ENCODE assay signal across 33 mouse cellular contexts in genomic region chr2:128085481-128085880, GRCm38 (mm10). TPM values are rescaled to one million over a fixed set of nuclear protein-coding genes. Genes with fewer than 3 reads are reported as not detected.
DNase-seq lines count a peak whose midpoint lies in the region; ATAC-seq and TF ChIP-seq lines count a peak whose summit lies in the region.
"Had no signal": no experiment of that assay in that cellular context is flagged by ENCODE, and none has a peak within 500 bp of the region (broad histone marks: within the 10 kb centered on the region; RNA-seq: fewer than 3 reads in every experiment).

No protein-coding gene starts in this region.

- no peak for TF ChIP-seq CTCF in MEL (IDR thresholded peaks at IDR 0.05 in 2 of 3, conservative IDR thresholded peaks at IDR 0.05 in 1 of 3; ENCODE audit: control insufficient read depth in 1 of 3, insufficient read depth in 1 of 3, low read depth in 2 of 3, low read length in 3 of 3, poor library complexity in 1 of 3, severe bottlenecking in 1 of 3)
- TF ChIP-seq CTCF in liver, postnatal 0 days (IDR thresholded peaks at IDR 0.05; ENCODE audit: low read depth), result no peak
- TF ChIP-seq CTCF in forebrain, postnatal 0 days (IDR thresholded peaks at IDR 0.05; ENCODE audit: low read depth), result no peak

- H3K27me3 ChIP-seq in MEL (ENCODE audit: control insufficient read depth in 1 of 2, insufficient read depth in 2 of 2, low read length in 2 of 2), result no peaks in the 10 kb centered on the region
- H3K27me3 ChIP-seq in liver, postnatal 0 days (ENCODE audit: insufficient read depth, low read length), result no peaks in the 10 kb centered on the region
- H3K27me3 ChIP-seq in forebrain, postnatal 0 days (ENCODE audit: insufficient read depth, low read length), result no peaks in the 10 kb centered on the region
- H3K27me3 ChIP-seq: CH12.LX; embryonic facial prominence, embryonic 13.5 days; forebrain, embryonic 15.5 days; heart, embryonic 13.5 days; hindbrain, embryonic 15.5 days; lung, embryonic 15.5 days; midbrain, embryonic 15.5 days; neural tube, embryonic 15.5 days had no signal

- no peak overlapping the region for H3K4me2 ChIP-seq in liver, postnatal 0 days (ENCODE audit: low read depth, low read length)
- no peak overlapping the region for H3K4me2 ChIP-seq in forebrain, postnatal 0 days (ENCODE audit: low read depth)
- H3K4me2 ChIP-seq: embryonic facial prominence, embryonic 13.5 days; forebrain, embryonic 15.5 days; hindbrain, embryonic 15.5 days; lung, embryonic 15.5 days; midbrain, embryonic 15.5 days; neural tube, embryonic 15.5 days had no signal

- no peak for TF ChIP-seq RAD21 in MEL (IDR thresholded peaks at IDR 0.05; ENCODE audit: low read depth, low read length)

- TF ChIP-seq EP300 in MEL (IDR thresholded peaks at IDR 0.05; ENCODE audit: low read depth in 1 of 2, low read length in 2 of 2), result peak; percentile 97 to 98
- TF ChIP-seq EP300 in liver, postnatal 0 days (IDR thresholded peaks at IDR 0.05; ENCODE audit: low read depth), result peak; percentile 48; the same call in 1 of the 2 replicates

- H3K36me3 ChIP-seq in MEL (ENCODE audit: control insufficient read depth in 1 of 2, insufficient read depth in 2 of 2, low read length in 2 of 2), result peaks cover 0 to 37% of the 10 kb centered on the region in 2 experiments; a peak in 2 of 4 replicates
- H3K36me3 ChIP-seq in liver, postnatal 0 days (replicated peaks; ENCODE audit: insufficient read depth, low read length), result no peaks in the 10 kb centered on the region
- H3K36me3 ChIP-seq in forebrain, postnatal 0 days (ENCODE audit: insufficient read depth), result no peaks in the 10 kb centered on the region
- H3K36me3 ChIP-seq: embryonic facial prominence, embryonic 13.5 days; forebrain, embryonic 10.5 days; forebrain, embryonic 15.5 days; heart, embryonic 13.5 days; hindbrain, embryonic 10.5 days; hindbrain, embryonic 15.5 days; lung, embryonic 15.5 days; midbrain, embryonic 10.5 days; midbrain, embryonic 15.5 days; neural tube, embryonic 15.5 days had no signal

- H3K4me1 ChIP-seq in MEL (ENCODE audit: control insufficient read depth in 1 of 2, insufficient read depth in 2 of 2, low read length in 2 of 2), result peaks cover 24 to 26% of the 10 kb centered on the region in 2 experiments
- H3K4me1 ChIP-seq in liver, postnatal 0 days (ENCODE audit: insufficient read depth), result peaks cover 10% of the 10 kb centered on the region; the same call in 1 of the 2 replicates
- H3K4me1 ChIP-seq in forebrain, postnatal 0 days (ENCODE audit: insufficient read depth), result no peaks in the 10 kb centered on the region
- H3K4me1 ChIP-seq: embryonic facial prominence, embryonic 13.5 days; forebrain, embryonic 15.5 days; hindbrain, embryonic 15.5 days; lung, embryonic 15.5 days; midbrain, embryonic 15.5 days had no signal

- intact Hi-C loops in heart, postnatal 25 days (cut with DNase I), result no loop called here

- no peaks in the 10 kb centered on the region for H3K79me2 ChIP-seq in MEL (ENCODE audit: control insufficient read depth, insufficient read depth, low read length, poor library complexity)

- WGBS in liver, postnatal 0 days (ENCODE audit: insufficient replicate concordance), result 47% methylated on average over 1 of the region's 1 CpGs
- 90% methylated on average over 1 of the region's 1 CpGs for WGBS in forebrain, postnatal 0 days

- TF ChIP-seq POLR2A in MEL (IDR thresholded peaks at IDR 0.05; ENCODE audit: control insufficient read depth in 1 of 2, insufficient read depth in 1 of 2, low read depth in 1 of 2, low read length in 2 of 2, poor library complexity in 1 of 2), result no peak

- peak; percentile 38 for DNase-seq in 416B (ENCODE audit: low read depth)
- peak; percentile 87 for DNase-seq in MEL (ENCODE audit: low read depth, low spot score)
- peak; percentile 38 for DNase-seq in induced T-regulatory cell, adult 2 months (ENCODE audit: low read depth)
- no peak for DNase-seq in liver, postnatal 0 days
- no peak for DNase-seq in frontal cortex, postnatal 14 days (ENCODE audit: low spot score in 2 of 2)
- DNase-seq in heart, postnatal 25 days (ENCODE audit: low spot score), result no peak
- DNase-seq in forebrain, postnatal 0 days, result no peak
- DNase-seq: adrenal gland, postnatal 14 days; cerebellum, adult 11-12 months; cerebellum, adult 9-11 months; gastrocnemius, postnatal 14 days; heart, adult 2 months; heart, postnatal 10 days; kidney, adult 8-10 months; kidney, postnatal 10 days; lung, postnatal 36 days; retina, postnatal 1 day; right cerebral cortex, postnatal 14 days; spleen, adult 18-20 months; thymus, postnatal 14 days had no signal

- peak overlapping the region; percentile 8; the same call in 1 of the 2 replicates for H3K9ac ChIP-seq in MEL (ENCODE audit: control insufficient read depth, low read depth, low read length, poor library complexity, severe bottlenecking)
- H3K9ac ChIP-seq in liver, postnatal 0 days (replicated peaks), result no peak overlapping the region
- H3K9ac ChIP-seq in forebrain, postnatal 0 days, result no peak overlapping the region
- H3K9ac ChIP-seq: embryonic facial prominence, embryonic 13.5 days; forebrain, embryonic 15.5 days; heart, embryonic 13.5 days; hindbrain, embryonic 15.5 days; lung, embryonic 15.5 days; midbrain, embryonic 15.5 days; neural tube, embryonic 15.5 days had no signal

- ATAC-seq in liver, postnatal 0 days, result no peak
- no peak for ATAC-seq in forebrain, postnatal 0 days
- ATAC-seq: forebrain, embryonic 15.5 days; intestine, embryonic 16.5 days; midbrain, embryonic 15.5 days; Patski had no signal

- no peaks in the 10 kb centered on the region for H3K9me3 ChIP-seq in MEL (replicated peaks; ENCODE audit: insufficient read depth, low read length)
- H3K9me3 ChIP-seq in liver, postnatal 0 days (ENCODE audit: low read length), result no peaks in the 10 kb centered on the region
- H3K9me3 ChIP-seq in forebrain, postnatal 0 days (ENCODE audit: low read length), result no peaks in the 10 kb centered on the region
- H3K9me3 ChIP-seq: embryonic facial prominence, embryonic 13.5 days; forebrain, embryonic 10.5 days; forebrain, embryonic 15.5 days; heart, embryonic 13.5 days; hindbrain, embryonic 10.5 days; hindbrain, embryonic 15.5 days; lung, embryonic 15.5 days; midbrain, embryonic 10.5 days; midbrain, embryonic 15.5 days; neural tube, embryonic 15.5 days had no signal

- H3K27ac ChIP-seq in MEL (ENCODE audit: control insufficient read depth, low read depth, low read length), result peak overlapping the region; percentile 75
- H3K27ac ChIP-seq in liver, postnatal 0 days (ENCODE audit: low read depth), result no peak overlapping the region
- no peak overlapping the region for H3K27ac ChIP-seq in forebrain, postnatal 0 days (ENCODE audit: low read depth, low read length)
- H3K27ac ChIP-seq: embryonic facial prominence, embryonic 13.5 days; forebrain, embryonic 10.5 days; forebrain, embryonic 15.5 days; heart, adult 2 months; hindbrain, embryonic 15.5 days; lung, embryonic 15.5 days; midbrain, embryonic 10.5 days; midbrain, embryonic 15.5 days; neural tube, embryonic 15.5 days had no signal

- H3K4me3 ChIP-seq in MEL (ENCODE audit: control insufficient read depth in 1 of 2, insufficient read depth in 1 of 2, low read depth in 2 of 2, low read length in 2 of 2), result peak overlapping the region in 1 of 2 experiments; percentile 15; a peak in 1 of 4 replicates
- no peak overlapping the region for H3K4me3 ChIP-seq in liver, postnatal 0 days (ENCODE audit: low read depth, low read length)
- H3K4me3 ChIP-seq in forebrain, postnatal 0 days (ENCODE audit: low read depth, low read length), result no peak overlapping the region
- H3K4me3 ChIP-seq: embryonic facial prominence, embryonic 13.5 days; forebrain, embryonic 10.5 days; forebrain, embryonic 15.5 days; heart, adult 2 months; heart, embryonic 13.5 days; hindbrain, embryonic 10.5 days; hindbrain, embryonic 15.5 days; lung, embryonic 15.5 days; midbrain, embryonic 10.5 days; midbrain, embryonic 15.5 days; neural tube, embryonic 15.5 days had no signal

TF ChIP-seq in MEL, 35 proteins besides CTCF, POLR2A, EP300 and RAD21 (continues in another document):
- TF ChIP-seq JUND (IDR thresholded peaks at IDR 0.05; ENCODE audit: low read depth, low read length) (no peak), TBP (IDR thresholded peaks at IDR 0.05; ENCODE audit: low read depth, low read length) (no peak), GABPA (IDR thresholded peaks at IDR 0.05; ENCODE audit: low read depth, low read length) (no peak), ELF1 (IDR thresholded peaks at IDR 0.05; ENCODE audit: low read depth, low read length) (no peak), ETS1 (IDR thresholded peaks at IDR 0.05; ENCODE audit: low read depth, low read length) (peak; percentile 92), NRF1 (IDR thresholded peaks at IDR 0.05; ENCODE audit: insufficient read depth, low read depth, low read length, poor library complexity, severe bottlenecking) (no peak), SIN3A (IDR thresholded peaks at IDR 0.05; ENCODE audit: low read length) (peak; percentile 75; the same call in 1 of the 2 replicates), ZMIZ1 (IDR thresholded peaks at IDR 0.05; ENCODE audit: low read depth, low read length) (no peak), E2F4 (IDR thresholded peaks at IDR 0.05; ENCODE audit: borderline replicate concordance, low read depth, low read length) (no peak), KAT2A (conservative IDR thresholded peaks at IDR 0.05; ENCODE audit: low read depth, low read length) (no peak), BHLHE40 (IDR thresholded peaks at IDR 0.05; ENCODE audit: borderline replicate concordance, low read depth, low read length) (peak; percentile 77; the same call in 1 of the 2 replicates), ZNF384 (IDR thresholded peaks at IDR 0.05; ENCODE audit: low read depth, low read length) (peak; percentile 67), SMC3 (IDR thresholded peaks at IDR 0.05; ENCODE audit: low read depth, low read length) (no peak), MEF2A (IDR thresholded peaks at IDR 0.05; ENCODE audit: extremely low read depth, insufficient replicate concordance, low read depth, low read length, poor library complexity, severe bottlenecking) (no peak), UBTF (IDR thresholded peaks at IDR 0.05; ENCODE audit: borderline replicate concordance, insufficient read depth, low read depth, low read length) (no peak), POLR2AphosphoS2 (IDR thresholded peaks at IDR 0.05; ENCODE audit: low read length) (no peak), POLR2AphosphoS5 (IDR thresholded peaks at IDR 0.05; ENCODE audit: borderline replicate concordance, low read depth, low read length) (no peak), NELFE (IDR thresholded peaks at IDR 0.05; ENCODE audit: low read depth, low read length) (no peak)

RNA-seq across cellular contexts. Expression of gene Bcl2l11, which starts 40.4 kb away (rescaled TPM):
- 1.6 and 2.3 TPM in 2 replicates for total RNA-seq in MEL (2012; rRNA removed)
- 1 to 10 TPM in 1 of 2 experiments, not detected in 1; 6.3 TPM for polyA plus RNA-seq in MEL (2012; ENCODE audit: insufficient read depth in 1 of 2, insufficient read length in 2 of 2, low read depth in 1 of 2, low replicate concordance in 2 of 2, missing spikeins in 1 of 2)
- polyA plus RNA-seq in liver, postnatal 0 days (2015; fragmentation: Nextera tagmentation; extraction: Ambion mirVana), result 6.4 and 6.5 TPM in 2 replicates
- 10 to 100 TPM; 15.2 to 18.8 TPM for total RNA-seq in heart, postnatal 25 days (2021)
- 5.2 and 11.2 TPM in 2 replicates for total RNA-seq in forebrain, postnatal 0 days (2014; rRNA removed)
- polyA plus RNA-seq in forebrain, postnatal 0 days (2015; fragmentation: Nextera tagmentation; extraction: Ambion mirVana), result 4.9 and 6.7 TPM in 2 replicates

Comparison
In these comparisons a context has a peak if more than half of its experiments do, and no peak if none do; other contexts are left out.
1. DNase-seq: peak in 416B (single experiment), MEL (single experiment) and induced T-regulatory cell, adult 2 months (single experiment); none in liver, postnatal 0 days (single experiment), frontal cortex, postnatal 14 days (0 of 2), heart, postnatal 25 days (single experiment) and forebrain, postnatal 0 days (single experiment).